Mouse (Mus musculus): Measurements from ENCODE around the gene Rps6ka1. TPM values are rescaled to one million over a fixed set of nuclear protein-coding genes. Genes with fewer than 3 reads are reported as not detected.
"Not testable (repeated sequence)": the region's sequence is repeated elsewhere in the genome, so short reads cannot be mapped to it uniquely, and the experiment has no call there.

Gene Rps6ka1
- total and polyA plus RNA-seq, 2 experiments from 2014 or later: 5.9 to 8.0 TPM

GRCm38 (mm10) chr4:133853630-133854029 lies 34.0 kb downstream of the Rps6ka1 start:
- no peak for ATAC-seq (ENCODE audit: insufficient read depth, low read depth)

GRCm38 (mm10) chr4:133846625-133847024 lies 41.0 kb downstream of the Rps6ka1 start:
- H3K4me2 ChIP-seq (ENCODE audit: low read depth, low read length): no peak overlapping the region
- H3K4me1 ChIP-seq (ENCODE audit: control insufficient read depth, insufficient read depth): no peaks in the 10 kb centered on the region
- H3K27ac ChIP-seq (ENCODE audit: low read depth): no peak overlapping the region
- no peak overlapping the region for H3K9ac ChIP-seq (replicated peaks; ENCODE audit: low read depth, low read length)
- no peaks in the 10 kb centered on the region for H3K27me3 ChIP-seq (ENCODE audit: control insufficient read depth, insufficient read depth, low read length)
- TF ChIP-seq EP300 (IDR thresholded peaks at IDR 0.05; ENCODE audit: low read depth) (no peak), CTCF (IDR thresholded peaks at IDR 0.05; ENCODE audit: low read depth) (no peak)
- ATAC-seq (ENCODE audit: insufficient read depth, low read depth) (no peak), DNase-seq (ENCODE audit: low spot score) (no peak)
- H3K36me3 ChIP-seq (replicated peaks; ENCODE audit: control insufficient read depth, insufficient read depth, low read length): no peaks in the 10 kb centered on the region
- H3K4me3 ChIP-seq (ENCODE audit: low read depth, low read length): no peak overlapping the region
- 51% methylated on average over 1 of the region's 1 CpGs for whole genome bisulfite sequencing
- no peaks in the 10 kb centered on the region for H3K9me3 ChIP-seq (replicated peaks; ENCODE audit: control insufficient read depth, low read length)

More at GRCm38 (mm10) chr4:133853630-133854029, 34.0 kb downstream of the Rps6ka1 start:
- WGBS: 64% methylated on average over 10 of the region's 10 CpGs
- TF ChIP-seq EP300 (IDR thresholded peaks at IDR 0.05; ENCODE audit: low read depth) (no peak), CTCF (IDR thresholded peaks at IDR 0.05; ENCODE audit: low read depth) (no peak)
- H3K36me3 ChIP-seq (replicated peaks; ENCODE audit: control insufficient read depth, insufficient read depth, low read length): no peaks in the 10 kb centered on the region
- no peak overlapping the region for H3K4me3 ChIP-seq (ENCODE audit: low read depth, low read length)
- H3K4me2 ChIP-seq (ENCODE audit: low read depth, low read length): no peak overlapping the region
- DNase-seq (ENCODE audit: low spot score): no peak
- no peaks in the 10 kb centered on the region for H3K4me1 ChIP-seq (ENCODE audit: control insufficient read depth, insufficient read depth)
- no peaks in the 10 kb centered on the region for H3K9me3 ChIP-seq (replicated peaks; ENCODE audit: control insufficient read depth, low read length)
- no peak overlapping the region for H3K9ac ChIP-seq (replicated peaks; ENCODE audit: low read depth, low read length)
- H3K27me3 ChIP-seq (ENCODE audit: control insufficient read depth, insufficient read depth, low read length): no peaks in the 10 kb centered on the region
- no peak overlapping the region for H3K27ac ChIP-seq (ENCODE audit: low read depth)

- TF ChIP-seq EP300 (IDR thresholded peaks at IDR 0.05; ENCODE audit: low read depth) (no peak), CTCF (IDR thresholded peaks at IDR 0.05; ENCODE audit: low read depth) (no peak)
- H3K4me3 ChIP-seq (ENCODE audit: low read depth, low read length): no peak overlapping the region
- H3K27ac ChIP-seq (ENCODE audit: low read depth): no peak overlapping the region
- H3K9me3 ChIP-seq (replicated peaks; ENCODE audit: control insufficient read depth, low read length): no peaks in the 10 kb centered on the region
- ATAC-seq (ENCODE audit: insufficient read depth, low read depth) (no peak), DNase-seq (ENCODE audit: low spot score) (no peak)
- no peaks in the 10 kb centered on the region for H3K27me3 ChIP-seq (ENCODE audit: control insufficient read depth, insufficient read depth, low read length)
- H3K9ac ChIP-seq (replicated peaks; ENCODE audit: low read depth, low read length): no peak overlapping the region
- no peaks in the 10 kb centered on the region for H3K4me1 ChIP-seq (ENCODE audit: control insufficient read depth, insufficient read depth)
- 89% methylated on average over 9 of the region's 9 CpGs for WGBS
- H3K36me3 ChIP-seq (replicated peaks; ENCODE audit: control insufficient read depth, insufficient read depth, low read length): no peaks in the 10 kb centered on the region
- no peak overlapping the region for H3K4me2 ChIP-seq (ENCODE audit: low read depth, low read length)
Observed at GRCm38 (mm10) chr4:133845060-133845459, 42.5 kb downstream of the Rps6ka1 start.

- no peak overlapping the region for H3K27ac ChIP-seq (ENCODE audit: low read depth)
- H3K4me3 ChIP-seq (ENCODE audit: low read depth, low read length): no peak overlapping the region
- no peaks in the 10 kb centered on the region for H3K4me1 ChIP-seq (ENCODE audit: control insufficient read depth, insufficient read depth)
- H3K4me2 ChIP-seq (ENCODE audit: low read depth, low read length): no peak overlapping the region
- ATAC-seq (ENCODE audit: insufficient read depth, low read depth) (no peak), DNase-seq (ENCODE audit: low spot score) (no peak)
- H3K9ac ChIP-seq (replicated peaks; ENCODE audit: low read depth, low read length): no peak overlapping the region
- no peak for TF ChIP-seq EP300 (IDR thresholded peaks at IDR 0.05; ENCODE audit: low read depth)
- TF ChIP-seq CTCF (IDR thresholded peaks at IDR 0.05; ENCODE audit: low read depth): no peak
- no peaks in the 10 kb centered on the region for H3K36me3 ChIP-seq (replicated peaks; ENCODE audit: control insufficient read depth, insufficient read depth, low read length)
- WGBS: 69% methylated on average over 14 of the region's 14 CpGs
- H3K27me3 ChIP-seq (ENCODE audit: control insufficient read depth, insufficient read depth, low read length): no peaks in the 10 kb centered on the region
- no peaks in the 10 kb centered on the region for H3K9me3 ChIP-seq (replicated peaks; ENCODE audit: control insufficient read depth, low read length)
Observed at GRCm38 (mm10) chr4:133844209-133844841, 43.3 kb downstream of the Rps6ka1 start.

- WGBS: 82% methylated on average over 10 of the region's 10 CpGs
- DNase-seq (ENCODE audit: low spot score) (no peak), ATAC-seq (ENCODE audit: insufficient read depth, low read depth) (no peak)
- no peak overlapping the region for H3K27ac ChIP-seq (ENCODE audit: low read depth)
- no peak overlapping the region for H3K4me3 ChIP-seq (ENCODE audit: low read depth, low read length)
- no peak overlapping the region for H3K4me2 ChIP-seq (ENCODE audit: low read depth, low read length)
- H3K9ac ChIP-seq (replicated peaks; ENCODE audit: low read depth, low read length): no peak overlapping the region
- H3K27me3 ChIP-seq (ENCODE audit: control insufficient read depth, insufficient read depth, low read length): no peaks in the 10 kb centered on the region
- H3K9me3 ChIP-seq (replicated peaks; ENCODE audit: control insufficient read depth, low read length): no peaks in the 10 kb centered on the region
- TF ChIP-seq EP300 (IDR thresholded peaks at IDR 0.05; ENCODE audit: low read depth): no peak
- no peak for TF ChIP-seq CTCF (IDR thresholded peaks at IDR 0.05; ENCODE audit: low read depth)
- no peaks in the 10 kb centered on the region for H3K4me1 ChIP-seq (ENCODE audit: control insufficient read depth, insufficient read depth)
- no peaks in the 10 kb centered on the region for H3K36me3 ChIP-seq (replicated peaks; ENCODE audit: control insufficient read depth, insufficient read depth, low read length)
Observed at GRCm38 (mm10) chr4:133842992-133843737, 44.4 kb downstream of the Rps6ka1 start.

GRCm38 (mm10) chr4:133841756-133842483 lies 45.7 kb downstream of the Rps6ka1 start:
- H3K27ac ChIP-seq (ENCODE audit: low read depth); H3K4me2 ChIP-seq (ENCODE audit: low read depth, low read length); DNase-seq (ENCODE audit: low spot score); ATAC-seq (ENCODE audit: insufficient read depth, low read depth); H3K9me3 ChIP-seq (replicated peaks; ENCODE audit: control insufficient read depth, low read length); H3K4me3 ChIP-seq (ENCODE audit: low read depth, low read length); H3K9ac ChIP-seq (replicated peaks; ENCODE audit: low read depth, low read length); H3K36me3 ChIP-seq (replicated peaks; ENCODE audit: control insufficient read depth, insufficient read depth, low read length); H3K27me3 ChIP-seq (ENCODE audit: control insufficient read depth, insufficient read depth, low read length); H3K4me1 ChIP-seq (ENCODE audit: control insufficient read depth, insufficient read depth): not testable (repeated sequence)
- WGBS: 90% methylated on average over 6 of the region's 7 CpGs

Data from heart, postnatal 0 days (tissue).